Mouse (Mus musculus) heart, embryonic 16.5 days (tissue): ENCODE data around the gene C2cd2. TPM values are rescaled to one million over a fixed set of nuclear protein-coding genes. Genes with fewer than 3 reads are reported as not detected.

ENCODE experiments used
- ATAC-seq: fragments of 200-750 bp; cut with Nextera tagmentation; replicated peaks from 2 replicates; pipeline ENCODE4 v1.8.0; 2017; ENCODE audit warnings: moderate number of reproducible peaks; ENCODE audit not compliant: insufficient read depth, low FRiP score; ENCODE audit errors: extremely low read depth
- H3K27ac ChIP-seq: fragments of 300-500 bp; sonication (generic); 2 replicates; pipeline ENCODE4 v1.5.1; 2014; ENCODE audit warnings: mild to moderate bottlenecking, low read length, control low read depth, moderate library complexity
- H3K27me3 ChIP-seq: fragments of 300-500 bp; sonication (generic); 2 replicates; pipeline ENCODE4 v1.6.1; 2014; ENCODE audit warnings: low read length, mixed read lengths; ENCODE audit not compliant: control insufficient read depth, insufficient read depth
- H3K36me3 ChIP-seq: fragments of 300-500 bp; sonication (generic); 2 replicates; pipeline ENCODE4 v1.6.1; 2014; ENCODE audit not compliant: control insufficient read depth, insufficient read depth
- H3K4me1 ChIP-seq: fragments of 300-500 bp; sonication (generic); 2 replicates; pipeline ENCODE4 v1.6.1; 2014; ENCODE audit warnings: low read length, mixed read lengths; ENCODE audit not compliant: control insufficient read depth, insufficient read depth
- H3K4me2 ChIP-seq: fragments of 300-500 bp; sonication (generic); 2 replicates; pipeline ENCODE4 v1.6.1; 2014; ENCODE audit warnings: low read depth, mild to moderate bottlenecking, control low read depth, low read length
- H3K4me3 ChIP-seq: fragments of 300-500 bp; sonication (generic); 2 replicates; pipeline ENCODE4 v1.5.1; 2014; ENCODE audit warnings: mild to moderate bottlenecking, control low read depth, low read length
- H3K9ac ChIP-seq: fragments of 300-500 bp; sonication (generic); 2 replicates; pipeline ENCODE4 v1.6.1; 2014; ENCODE audit warnings: low read length, control low read depth
- H3K9me3 ChIP-seq: fragments of 300-500 bp; sonication (generic); replicated peaks from 2 replicates; pipeline ENCODE4 v1.6.1; 2016; ENCODE audit warnings: low read length; ENCODE audit not compliant: control insufficient read depth
- WGBS: fragments of 180-500 bp; shearing (Covaris S2); extraction: QIAGEN DNeasy Blood & Tissue Kit; methylation state at CpG from one replicate; pipeline ENCODE4 v1.1.7; 2014; 5-methylcytosine and 5-hydroxymethylcytosine counted together
- microRNA-seq: library from miRNA; unstranded; fragments of <30 nt; microRNA quantifications from one replicate; pipeline ENCODE4, GENCODE M21; 2017
- polyA plus RNA-seq: library from polyadenylated mRNA; unstranded; fragments of >200 nt; fragmentation: Nextera tagmentation; extraction: Ambion mirVana; gene quantifications from 2 replicates; pipeline ENCODE4 v1.2.1, GENCODE M21; 2015

C2cd2 gene
- polyA plus RNA-seq, 1 experiment from 2014 or later, result 11.7 TPM

DNA sequence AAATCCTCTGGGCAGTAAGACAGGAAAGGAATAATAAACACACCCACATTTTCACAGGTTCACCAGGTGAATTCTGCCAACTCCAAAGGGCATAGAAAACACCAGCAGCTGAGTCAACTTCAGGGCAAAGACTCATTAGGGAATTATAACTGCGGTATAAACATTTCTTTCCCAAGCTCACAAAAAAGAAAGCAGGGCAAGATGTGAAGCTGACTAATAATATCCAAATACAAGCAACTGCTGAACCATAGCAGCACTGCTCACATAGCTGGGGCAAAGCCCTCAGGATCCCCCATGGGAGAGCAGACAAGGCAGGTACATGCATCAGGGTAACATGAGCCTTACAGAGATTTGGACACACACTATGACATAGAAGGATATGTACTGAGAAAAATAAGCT, 145.0 kb downstream of the C2cd2 start:
- Histone ChIP-seq H3K36me3 (peaks cover 25% of the 10 kb centered on the region), H3K27ac (no peak overlapping the region), H3K9me3 (no peaks in the 10 kb centered on the region), H3K4me2 (no peak overlapping the region), H3K4me1 (no peaks in the 10 kb centered on the region), H3K27me3 (no peaks in the 10 kb centered on the region), H3K4me3 (no peak overlapping the region), H3K9ac (no peak overlapping the region)
- no peak for ATAC-seq
- 90% methylated on average over 1 of the region's 1 CpGs for WGBS

DNA sequence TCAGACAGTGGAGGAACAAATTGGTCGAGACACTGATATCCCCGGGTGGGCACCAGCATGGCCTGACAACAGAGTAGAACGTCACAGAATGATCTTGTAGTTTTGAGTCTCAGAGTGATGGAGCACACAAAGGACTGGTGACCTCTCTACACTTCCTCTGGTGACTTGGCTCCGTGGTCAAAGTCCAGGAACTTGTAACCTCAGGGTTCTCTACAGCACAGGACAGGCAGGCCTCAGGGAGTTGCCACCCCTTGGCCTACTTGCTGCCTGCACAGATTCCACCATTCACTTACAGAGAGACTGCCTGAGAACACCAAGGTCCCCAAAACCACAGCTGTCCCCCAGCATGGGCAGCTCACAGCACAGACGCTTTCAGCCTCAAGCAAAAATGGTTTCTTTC, 147.1 kb downstream of the C2cd2 start:
- Histone ChIP-seq H3K4me3 (no peak overlapping the region), H3K9ac (no peak overlapping the region), H3K9me3 (no peaks in the 10 kb centered on the region), H3K4me2 (no peak overlapping the region), H3K36me3 (peaks cover 35% of the 10 kb centered on the region), H3K27ac (no peak overlapping the region), H3K4me1 (no peaks in the 10 kb centered on the region), H3K27me3 (no peaks in the 10 kb centered on the region)
- WGBS, result 85% methylated on average over 5 of the region's 5 CpGs
- ATAC-seq, result no peak

GRCm38 (mm10) chr16:97814060-97814459, 148.3 kb downstream of the C2cd2 start:
- no peak overlapping the region for H3K4me3 ChIP-seq
- H3K4me1 ChIP-seq, result no peaks in the 10 kb centered on the region
- H3K9me3 ChIP-seq, result no peaks in the 10 kb centered on the region
- no peak for ATAC-seq
- no peak overlapping the region for H3K4me2 ChIP-seq
- H3K27ac ChIP-seq, result no peak overlapping the region
- H3K27me3 ChIP-seq, result no peaks in the 10 kb centered on the region
- peaks cover 44% of the 10 kb centered on the region for H3K36me3 ChIP-seq
- WGBS, result 99% methylated on average over 2 of the region's 2 CpGs
- H3K9ac ChIP-seq, result no peak overlapping the region

- H3K27ac ChIP-seq, result no peak overlapping the region
- no peak overlapping the region for H3K9ac ChIP-seq
- H3K4me2 ChIP-seq, result no peak overlapping the region
- 94% methylated on average over 3 of the region's 3 CpGs for whole genome bisulfite sequencing
- ATAC-seq, result no peak
- H3K36me3 ChIP-seq, result peaks cover 64% of the 10 kb centered on the region
- H3K4me1 ChIP-seq, result no peaks in the 10 kb centered on the region
- no peaks in the 10 kb centered on the region for H3K27me3 ChIP-seq
- no peaks in the 10 kb centered on the region for H3K9me3 ChIP-seq
- no peak overlapping the region for H3K4me3 ChIP-seq
These were observed 153.5 kb downstream of the C2cd2 start for GRCm38 (mm10) chr16:97808881-97809280.

DNA sequence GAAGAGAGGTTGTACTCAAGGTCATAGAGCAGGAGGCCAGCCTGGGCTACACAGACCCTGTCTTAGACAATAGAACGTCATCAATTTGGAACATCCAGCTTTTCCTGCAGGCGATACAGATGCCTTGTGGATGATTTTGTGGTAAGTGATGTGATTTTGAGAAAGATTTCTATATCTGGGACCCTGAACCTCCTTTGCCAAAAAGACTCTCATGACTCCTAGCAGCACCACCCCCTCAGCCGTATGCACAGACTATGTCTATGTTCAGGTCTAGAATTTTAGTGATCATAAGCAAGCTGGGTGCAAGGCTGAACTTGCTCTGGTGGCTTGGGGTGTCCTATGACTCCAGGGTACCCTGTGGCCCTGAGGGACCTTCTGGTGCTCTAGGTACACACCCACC, 156.8 kb downstream of the C2cd2 start:
- ATAC-seq, result no peak
- H3K4me2 ChIP-seq, result no peak overlapping the region
- no peaks in the 10 kb centered on the region for H3K4me1 ChIP-seq
- no peak overlapping the region for H3K27ac ChIP-seq
- WGBS, result 85% methylated on average over 3 of the region's 3 CpGs
- no peaks in the 10 kb centered on the region for H3K27me3 ChIP-seq
- no peaks in the 10 kb centered on the region for H3K9me3 ChIP-seq
- H3K36me3 ChIP-seq, result peaks cover 49% of the 10 kb centered on the region
- no peak overlapping the region for H3K4me3 ChIP-seq
- H3K9ac ChIP-seq, result no peak overlapping the region

Small RNAs within 50 kb of the gene (microRNA-seq; reads per million reads assigned to microRNA genes)
- gene Mir6964, result not detected

Other genes starting within 250 kb of the C2cd2 start
- 2.9 and 4.6 TPM in 2 replicates for gene Ripk4, start 198.8 kb downstream of the C2cd2 start, polyA plus RNA-seq
- gene Prdm15, start 110.7 kb downstream of the C2cd2 start, polyA plus RNA-seq, result 6.3 and 7.0 TPM in 2 replicates
- gene Zbtb21, start within 50 bp of the C2cd2 start, polyA plus RNA-seq, result 7.6 and 7.9 TPM in 2 replicates
- 13.5 and 17.8 TPM in 2 replicates for gene B230307C23Rik, start 34.7 kb upstream of the C2cd2 start, polyA plus RNA-seq
- gene A630089N07Rik, start 119.9 kb upstream of the C2cd2 start, polyA plus RNA-seq, result 9.6 and 11.0 TPM in 2 replicates